Mouse (Mus musculus): ENCODE measurements around the gene Osbpl11. TPM values are rescaled to one million over a fixed set of nuclear protein-coding genes. Genes with fewer than 3 reads are reported as not detected.

The Osbpl11 gene
- polyA plus RNA-seq (2017; shearing (Covaris generic)): 8.9 TPM

DNA sequence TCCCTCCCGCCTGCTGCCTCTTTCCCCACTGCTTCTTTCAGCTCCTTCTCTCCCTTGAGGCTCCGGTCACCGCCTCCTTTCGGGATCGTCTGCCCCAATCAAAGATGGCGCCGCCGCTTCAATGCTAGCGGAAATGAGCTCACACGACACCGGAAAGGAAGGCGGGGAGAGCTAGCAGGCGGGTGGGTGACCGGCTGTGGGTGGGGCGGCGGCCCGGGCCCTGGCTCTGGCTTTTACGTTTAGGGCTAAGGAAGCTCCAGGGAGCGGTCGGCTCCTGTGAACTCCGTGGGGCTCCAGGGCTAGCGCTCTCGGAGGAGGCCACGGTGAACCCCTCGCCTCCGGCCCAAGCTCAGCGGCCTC is at the start of gene Osbpl11:
Gene Osbpl11 (plus strand): TSS at position 171 of the 360 bp plus-strand sequence.

DNA sequence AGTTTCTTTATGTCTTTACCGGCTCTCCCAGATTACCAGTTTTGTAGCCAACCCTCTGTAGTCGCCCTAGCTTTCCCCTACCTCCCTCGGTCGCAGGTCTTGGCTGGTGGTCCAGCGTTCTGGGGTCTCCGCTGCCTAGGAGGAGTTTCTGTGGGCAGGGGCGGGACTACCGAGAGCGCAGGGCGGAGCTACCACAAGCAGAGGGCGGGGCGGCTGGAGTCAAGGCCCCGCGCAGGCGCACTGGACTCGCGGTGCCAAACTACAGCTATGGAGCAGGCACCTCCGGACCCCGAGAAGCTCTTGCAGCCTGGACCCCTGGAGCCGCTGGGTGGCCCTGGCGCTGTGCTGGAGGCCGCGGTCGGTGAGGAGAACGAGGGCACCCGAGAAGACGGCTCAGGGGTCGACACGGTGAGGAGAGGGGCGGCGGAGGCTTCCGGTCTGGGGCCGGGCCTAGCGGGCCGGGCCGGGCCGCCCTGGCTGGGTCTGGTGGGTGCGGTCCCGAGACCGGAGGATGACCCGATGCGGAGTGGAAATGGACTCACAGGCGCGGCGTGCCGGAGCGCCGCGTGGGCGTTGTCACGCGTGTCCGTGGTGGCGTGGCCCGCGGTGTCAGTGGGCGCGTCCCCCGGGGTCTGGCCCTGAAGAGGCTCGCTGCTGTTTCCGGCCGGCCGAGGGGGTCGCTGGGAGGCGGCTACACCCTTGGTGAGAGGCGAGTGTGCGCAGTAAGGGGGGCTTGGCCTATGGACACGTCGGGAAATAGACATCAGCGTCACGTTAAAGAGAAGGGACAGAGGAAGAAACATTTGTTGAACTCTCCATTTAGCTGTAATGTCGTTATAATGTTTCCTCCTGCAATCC is 66.6 kb downstream of the Osbpl11 start, which contains the start of gene Snx4:
Gene Snx4 (plus strand): TSS at position 249 of the 858 bp plus-strand sequence.

Other genes with a start within 250 kb of the Osbpl11 start
- 0.44 TPM for gene Iqcg, start 128.9 kb upstream of the Osbpl11 start, polyA plus RNA-seq (2017; shearing (Covaris generic))
- 801 TPM for gene Rpl35a, start 128.6 kb upstream of the Osbpl11 start, polyA plus RNA-seq (2017; shearing (Covaris generic))
- gene Lmln, start 122.5 kb upstream of the Osbpl11 start, polyA plus RNA-seq (2017; shearing (Covaris generic)): 0.46 TPM
- 121 TPM for gene Snx4, start 66.4 kb downstream of the Osbpl11 start, polyA plus RNA-seq (2017; shearing (Covaris generic))
- 85.2 TPM for gene Zfp148, start 195.8 kb downstream of the Osbpl11 start, polyA plus RNA-seq (2017; shearing (Covaris generic))

Data from activated CD4-positive, CD25-positive, alpha-beta regulatory T cell, adult 9 weeks (primary cell).